1 mouse cellular context compared by ENCODE assay signal in the genomic region with DNA sequence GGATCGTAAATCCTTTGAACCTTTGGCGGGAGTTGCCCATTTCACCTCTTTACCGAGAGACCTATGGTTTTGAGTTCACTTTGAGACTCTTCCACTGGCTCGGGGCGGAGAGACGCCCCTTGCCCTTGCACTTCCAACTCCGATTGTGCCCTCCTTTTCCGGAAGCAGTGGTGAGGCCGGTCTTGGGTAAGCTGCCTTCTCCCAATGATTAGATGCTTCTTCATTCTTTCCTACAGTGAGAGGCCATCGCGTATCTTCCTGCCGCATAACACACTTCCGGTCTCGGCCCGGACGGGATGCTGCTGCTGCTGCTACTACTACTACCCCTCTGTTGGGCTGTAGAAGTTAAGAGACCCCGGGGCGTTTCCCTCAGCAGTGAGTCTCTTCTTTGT.
TF ChIP-seq lines count a peak whose summit lies in the region.

No protein-coding gene starts in this region.

TF ChIP-seq in MEL, 35 proteins besides CTCF, POLR2A, EP300 and RAD21:
- TF ChIP-seq CHD1 (IDR thresholded peaks at IDR 0.05; ENCODE audit: low read depth, low read length) (peak; percentile 96; the same call in 1 of the 2 replicates), MEF2A (IDR thresholded peaks at IDR 0.05; ENCODE audit: extremely low read depth, insufficient replicate concordance, low read depth, low read length, poor library complexity, severe bottlenecking) (no peak), MAFK (IDR thresholded peaks at IDR 0.05; ENCODE audit: borderline replicate concordance, low read depth, low read length) (no peak), E2F4 (IDR thresholded peaks at IDR 0.05; ENCODE audit: borderline replicate concordance, low read depth, low read length) (no peak), TCF12 (IDR thresholded peaks at IDR 0.05; ENCODE audit: low read depth, low read length) (peak; percentile 60), CHD2 (IDR thresholded peaks at IDR 0.05; ENCODE audit: low read length) (no peak; the same call in 1 of the 2 replicates), UBTF (IDR thresholded peaks at IDR 0.05; ENCODE audit: borderline replicate concordance, insufficient read depth, low read depth, low read length) (no peak), SMC3 (IDR thresholded peaks at IDR 0.05; ENCODE audit: low read depth, low read length) (no peak; the same call in 1 of the 2 replicates), ZC3H11A (IDR thresholded peaks at IDR 0.05; ENCODE audit: low read depth, low read length) (no peak), GABPA (IDR thresholded peaks at IDR 0.05; ENCODE audit: low read depth, low read length) (no peak), MYC (IDR thresholded peaks at IDR 0.05; ENCODE audit: low read depth, low read length) (no peak), ELF1 (IDR thresholded peaks at IDR 0.05; ENCODE audit: low read depth, low read length) (peak; percentile 86), KAT2A (conservative IDR thresholded peaks at IDR 0.05; ENCODE audit: low read depth, low read length) (no peak), ZMIZ1 (IDR thresholded peaks at IDR 0.05; ENCODE audit: low read depth, low read length) (no peak), TBP (IDR thresholded peaks at IDR 0.05; ENCODE audit: low read depth, low read length) (peak; percentile 93), ETS1 (IDR thresholded peaks at IDR 0.05; ENCODE audit: low read depth, low read length) (no peak)
